Mouse (Mus musculus) embryo, embryonic 11.5 days (tissue): ENCODE measurements at regions not wholly inside any gene's neighbourhood (a gene's known extent, or its start where the extent isn't known, plus 50 kb on each side); places are given as distances from the start of the nearest gene placed in this dataset.

Experiments
- DNase-seq: peaks from one replicate; pipeline ENCODE4 v3.0.0-alpha.2; 2012; ENCODE audit warnings: low read depth, low spot score

- no peak for DNase-seq
These were observed 57.8 kb upstream of the Chd6 start for GRCm38 (mm10) chr2:161166681-161167080.

- no peak for DNase-seq
These were observed 56.6 kb upstream of the Chd6 start for GRCm38 (mm10) chr2:161165495-161165894.

GRCm38 (mm10) chr2:161164320-161164719 lies 55.4 kb upstream of the Chd6 start:
- no peak for DNase-seq
